Mouse (Mus musculus): ENCODE data around the gene Arfgap3.
"Not testable (repeated sequence)": the region's sequence is repeated elsewhere in the genome, so short reads cannot be mapped to it uniquely, and the experiment has no call there.

Gene Arfgap3

DNA sequence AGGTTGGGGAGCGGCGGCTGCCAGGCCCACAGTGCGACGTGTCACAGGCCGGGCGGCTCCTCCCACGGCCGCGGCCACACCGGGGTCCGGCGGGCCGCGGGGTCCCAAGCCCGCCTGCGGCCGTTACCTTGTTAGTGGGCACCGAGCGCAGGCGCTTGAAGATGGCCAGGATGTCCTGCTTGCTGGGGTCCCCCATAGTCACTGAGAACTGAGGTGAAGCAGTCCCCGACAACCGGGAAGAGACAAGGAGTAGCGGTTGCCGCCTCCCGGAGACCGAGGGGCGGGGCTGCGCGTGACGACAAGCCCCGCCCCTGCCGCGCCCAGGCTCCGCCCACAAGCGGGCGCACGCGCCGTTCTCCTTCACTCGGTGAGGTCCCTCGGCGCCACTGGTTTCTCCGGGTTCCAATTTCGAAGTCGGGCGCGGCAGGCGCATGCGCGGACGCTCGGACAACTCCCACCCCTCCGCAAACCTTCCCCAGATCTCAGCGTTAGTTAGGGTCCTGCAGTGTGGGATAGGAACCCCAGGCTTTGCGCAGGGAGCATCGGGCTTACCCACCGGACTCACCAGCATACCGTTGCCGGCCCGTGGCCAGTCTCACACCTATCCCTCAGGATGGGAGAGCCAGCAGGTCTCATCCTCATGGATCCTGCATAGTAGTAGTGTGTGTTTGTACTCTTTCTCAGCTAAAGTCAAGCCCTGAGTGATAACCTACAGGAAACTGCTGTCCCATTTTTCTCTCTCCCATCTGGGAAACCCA, at the start of gene Arfgap3:
Arfgap3 (minus strand) TSS at position 294 of the 758 bp plus-strand sequence.
- peak; percentile 95 for DNase-seq (ENCODE audit: low spot score)

DNA sequence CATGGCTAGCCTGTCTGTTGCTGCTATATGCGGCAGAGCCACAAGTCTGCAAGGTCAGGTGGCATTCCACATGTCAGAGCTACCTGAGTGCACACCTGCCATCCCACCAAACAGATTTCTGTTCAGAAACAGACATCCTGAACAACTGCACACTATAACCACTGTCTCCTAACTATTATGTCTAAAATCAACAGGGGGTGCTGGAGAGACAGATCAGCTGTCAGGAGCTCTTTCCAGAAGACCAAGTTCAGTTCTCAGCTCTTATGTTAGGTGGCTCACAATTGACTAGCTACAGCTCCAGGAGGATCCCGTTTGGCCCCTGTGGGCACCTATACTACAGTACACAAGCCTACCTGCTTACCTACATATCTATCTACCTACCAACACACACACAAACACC, 42.7 kb upstream of the Arfgap3 start:
- no peak for DNase-seq (ENCODE audit: low spot score)

GRCm38 (mm10) chr15:83387911-83388310, 37.9 kb upstream of the Arfgap3 start:
- no peak for DNase-seq (ENCODE audit: low spot score)

DNA sequence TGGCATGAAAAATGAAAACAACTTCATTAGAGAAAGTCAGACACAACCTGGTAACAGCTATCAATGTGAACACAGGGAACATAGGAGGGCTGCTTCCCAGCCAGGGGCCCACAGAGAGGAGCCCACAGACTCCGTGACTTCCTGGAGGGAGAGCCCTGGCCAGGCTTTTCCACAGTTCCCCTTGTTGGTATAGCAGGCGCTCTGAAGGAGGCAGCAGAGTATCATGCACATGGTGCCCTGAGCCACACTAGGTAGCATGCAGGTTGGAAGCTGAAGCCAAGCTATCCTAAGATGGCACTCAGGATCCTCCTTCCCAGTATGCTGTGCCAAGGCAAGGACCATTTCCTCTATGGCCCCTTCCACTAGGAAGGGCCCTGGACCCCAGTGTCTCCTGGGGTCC, 33.6 kb upstream of the Arfgap3 start:
- DNase-seq (ENCODE audit: low spot score), result no peak

- no peak for DNase-seq (ENCODE audit: low spot score)
Measured at GRCm38 (mm10) chr15:83383136-83383535, 33.1 kb upstream of the Arfgap3 start.

GRCm38 (mm10) chr15:83382467-83382866, 32.4 kb upstream of the Arfgap3 start:
- no peak for DNase-seq (ENCODE audit: low spot score)

- DNase-seq (ENCODE audit: low spot score), result no peak
Measured at GRCm38 (mm10) chr15:83377153-83377552, 27.1 kb upstream of the Arfgap3 start.

GRCm38 (mm10) chr15:83375136-83375535, 25.1 kb upstream of the Arfgap3 start:
- peak; percentile 66 for DNase-seq (ENCODE audit: low spot score)

GRCm38 (mm10) chr15:83374076-83374475, 24.0 kb upstream of the Arfgap3 start:
- DNase-seq (ENCODE audit: low spot score), result no peak

DNA sequence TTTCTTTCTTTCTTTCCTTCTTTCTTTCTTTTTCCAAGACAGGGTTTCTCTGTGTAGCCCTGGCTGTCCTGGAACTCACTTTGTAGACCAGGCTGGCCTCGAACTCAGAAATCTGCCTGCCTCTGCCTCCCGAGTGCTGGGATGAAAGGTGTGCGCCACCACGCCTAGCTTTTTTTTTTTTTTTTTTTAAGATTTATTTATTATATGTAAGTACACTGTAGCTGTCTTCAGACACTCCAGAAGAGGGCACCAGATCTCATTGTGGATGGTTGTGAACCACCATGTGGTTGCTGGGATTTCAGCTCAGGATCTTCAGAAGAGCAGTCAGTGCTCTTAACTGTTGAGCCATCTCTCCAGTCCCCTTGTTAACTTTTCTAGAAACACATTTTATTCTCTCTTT, 18.7 kb upstream of the Arfgap3 start:
- DNase-seq (ENCODE audit: low spot score), result not testable (repeated sequence)

- DNase-seq (ENCODE audit: low spot score), result no peak
Measured at GRCm38 (mm10) chr15:83368261-83368660, 18.2 kb upstream of the Arfgap3 start.

DNA sequence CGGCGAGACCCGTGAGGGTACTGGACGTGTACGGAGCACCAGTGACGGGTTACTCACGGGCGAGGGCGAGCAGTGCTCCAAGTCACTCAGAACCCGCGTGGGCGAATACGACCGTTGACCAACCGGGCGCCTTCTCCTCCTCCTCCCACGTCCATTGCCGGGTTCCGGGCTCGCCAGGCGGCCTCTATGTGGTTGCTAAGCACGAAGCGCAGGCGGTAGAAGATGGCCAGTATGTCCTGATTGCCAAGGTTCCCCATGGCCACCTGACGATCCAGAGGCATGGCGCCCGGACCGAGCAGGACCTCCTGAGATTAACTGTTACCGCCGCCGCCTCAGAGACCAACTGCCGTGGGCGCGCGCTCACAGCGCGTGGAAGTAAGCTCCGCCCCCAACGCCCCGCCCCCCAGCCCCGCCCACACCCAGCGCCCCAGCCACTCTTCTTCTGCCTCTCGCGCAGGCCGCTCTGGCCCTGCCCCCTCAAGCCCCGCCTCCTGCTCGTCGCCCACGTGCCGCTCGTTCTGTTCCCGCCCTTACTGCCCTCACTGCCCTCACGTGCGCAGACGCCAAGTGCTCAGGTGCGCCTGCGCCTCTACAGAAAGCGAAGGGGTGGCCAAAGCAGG, 17.0 kb upstream of the Arfgap3 start:
- peak; percentile 59 for DNase-seq (ENCODE audit: low spot score)

GRCm38 (mm10) chr15:83365697-83366096, 15.7 kb upstream of the Arfgap3 start:
- DNase-seq (ENCODE audit: low spot score), result no peak

- no peak for DNase-seq (ENCODE audit: low spot score)
Measured at GRCm38 (mm10) chr15:83364194-83364593, 14.1 kb upstream of the Arfgap3 start.

DNA sequence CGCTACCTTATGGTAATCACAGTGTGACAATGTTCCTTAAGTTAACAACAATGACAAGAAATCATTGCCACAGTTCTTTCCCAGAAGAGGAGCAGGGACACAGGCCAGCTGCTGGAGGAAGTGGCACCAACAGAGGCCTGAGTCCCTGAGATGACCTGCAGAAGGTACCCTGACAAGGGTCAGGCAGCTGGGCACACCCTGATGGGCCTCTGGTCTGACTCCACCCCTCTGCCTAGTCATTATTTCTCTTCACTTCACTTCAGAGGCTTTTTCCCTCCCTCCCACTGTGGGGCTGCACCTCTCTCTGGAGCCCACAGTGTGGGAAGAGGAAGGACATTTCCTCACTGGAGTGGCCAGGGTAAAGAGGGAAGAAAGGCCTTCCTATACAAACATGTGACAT, 12.8 kb upstream of the Arfgap3 start:
- DNase-seq (ENCODE audit: low spot score), result not testable (repeated sequence)

GRCm38 (mm10) chr15:83360899-83361298, 10.9 kb upstream of the Arfgap3 start:
- DNase-seq (ENCODE audit: low spot score), result not testable (repeated sequence)

- no peak for DNase-seq (ENCODE audit: low spot score)
Measured at GRCm38 (mm10) chr15:83360140-83360539, 10.1 kb upstream of the Arfgap3 start.

DNA sequence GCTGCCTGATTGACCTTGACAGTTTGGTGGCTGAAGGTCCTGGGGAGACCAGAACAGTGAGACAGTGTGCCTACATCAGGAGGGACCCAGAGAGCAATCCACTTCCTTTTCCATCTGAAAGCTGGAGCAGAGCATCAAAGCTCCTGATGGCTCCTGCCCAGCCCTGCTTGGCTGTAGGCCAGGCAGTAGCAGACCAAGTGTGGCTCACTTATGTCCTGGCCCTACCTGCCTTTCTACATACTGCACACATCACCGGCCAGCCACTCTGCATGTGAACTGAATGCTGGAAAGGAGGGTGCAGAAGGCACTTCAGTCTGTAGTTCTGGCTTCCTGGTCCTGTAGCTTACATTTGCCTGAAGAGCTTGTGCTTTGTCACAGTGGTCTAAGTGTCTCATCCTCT, 8.4 kb upstream of the Arfgap3 start:
- no peak for DNase-seq (ENCODE audit: low spot score)

DNA sequence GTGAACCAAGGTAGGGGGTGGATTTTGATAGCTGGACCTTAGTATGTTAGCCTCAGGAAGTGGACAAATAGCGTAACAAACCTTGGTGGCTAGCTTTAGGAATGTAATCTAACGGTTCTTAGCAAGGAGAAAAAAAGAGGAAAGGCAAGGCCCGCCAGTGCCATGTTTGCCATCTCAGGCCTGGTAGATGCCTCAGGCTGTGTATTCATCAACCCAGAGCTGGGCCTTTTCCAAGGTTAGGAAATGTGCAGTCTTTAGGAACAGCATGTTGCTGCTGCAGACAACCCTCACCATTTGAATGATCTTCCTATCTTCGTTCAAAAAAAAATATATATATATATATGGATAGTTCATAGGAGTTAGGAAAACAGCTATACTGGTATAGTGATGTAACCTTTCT, 1.5 kb upstream of the Arfgap3 start:
- DNase-seq (ENCODE audit: low spot score), result no peak

DNA sequence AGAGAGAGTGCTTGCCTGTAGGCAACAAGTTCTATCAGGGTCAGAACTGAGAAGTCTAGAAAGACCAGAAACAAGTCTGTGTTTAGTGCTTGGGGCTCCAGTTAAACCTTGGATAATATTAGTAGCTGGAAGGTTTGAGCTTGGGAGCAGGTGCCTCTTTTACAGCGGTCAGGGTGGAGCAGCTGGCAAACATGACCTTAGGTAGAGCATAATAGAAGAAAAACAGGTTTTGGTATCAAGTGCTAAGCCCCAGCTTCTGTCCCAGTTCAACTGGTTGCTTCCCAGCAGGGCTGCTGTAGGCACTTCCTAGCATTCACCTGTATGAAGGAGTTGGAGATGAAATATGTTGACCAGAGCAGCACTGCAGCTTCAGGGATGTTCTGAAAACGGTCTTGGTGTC, 812 bp upstream of the Arfgap3 start:
- DNase-seq (ENCODE audit: low spot score), result no peak

GRCm38 (mm10) chr15:83349225-83349953, 658 bp downstream of the Arfgap3 start:
- no peak for DNase-seq (ENCODE audit: low spot score)

GRCm38 (mm10) chr15:83348747-83349146, 1.3 kb downstream of the Arfgap3 start:
- DNase-seq (ENCODE audit: low spot score), result no peak

DNA sequence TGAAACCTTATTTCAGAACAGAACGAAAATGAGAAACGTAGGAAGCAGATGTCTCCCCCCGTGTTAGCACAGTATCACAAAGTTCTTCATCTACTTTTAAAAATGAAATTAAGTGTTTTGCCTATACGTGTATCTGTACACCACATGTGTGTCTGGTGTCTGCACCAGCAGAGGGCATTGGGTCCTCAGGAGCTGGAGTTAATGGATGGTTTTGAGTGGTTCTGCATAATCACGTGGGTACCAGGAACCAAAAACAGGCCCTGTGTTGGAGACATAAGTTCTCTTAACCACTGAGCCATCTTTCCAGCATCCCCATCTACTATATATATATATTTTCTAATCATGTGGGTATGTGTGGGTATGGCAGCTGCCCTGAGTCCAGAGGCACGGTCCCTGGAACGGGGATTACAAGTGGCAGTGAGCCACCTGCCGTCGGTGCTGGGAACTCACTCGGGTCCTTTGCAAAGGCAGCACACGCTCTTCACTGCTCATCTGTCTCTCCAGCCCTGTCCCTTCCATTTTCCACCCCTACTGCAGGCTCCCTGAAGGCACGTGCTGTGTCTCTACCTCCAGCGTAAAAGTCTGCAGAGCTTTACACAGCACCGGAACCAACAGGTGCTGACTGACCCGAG, 4.0 kb downstream of the Arfgap3 start:
- no peak for DNase-seq (ENCODE audit: low spot score)

All from embryo, embryonic 10.5 days (tissue).